Mouse (Mus musculus): ENCODE results near the gene Tesk1.

The Tesk1 gene

DNA sequence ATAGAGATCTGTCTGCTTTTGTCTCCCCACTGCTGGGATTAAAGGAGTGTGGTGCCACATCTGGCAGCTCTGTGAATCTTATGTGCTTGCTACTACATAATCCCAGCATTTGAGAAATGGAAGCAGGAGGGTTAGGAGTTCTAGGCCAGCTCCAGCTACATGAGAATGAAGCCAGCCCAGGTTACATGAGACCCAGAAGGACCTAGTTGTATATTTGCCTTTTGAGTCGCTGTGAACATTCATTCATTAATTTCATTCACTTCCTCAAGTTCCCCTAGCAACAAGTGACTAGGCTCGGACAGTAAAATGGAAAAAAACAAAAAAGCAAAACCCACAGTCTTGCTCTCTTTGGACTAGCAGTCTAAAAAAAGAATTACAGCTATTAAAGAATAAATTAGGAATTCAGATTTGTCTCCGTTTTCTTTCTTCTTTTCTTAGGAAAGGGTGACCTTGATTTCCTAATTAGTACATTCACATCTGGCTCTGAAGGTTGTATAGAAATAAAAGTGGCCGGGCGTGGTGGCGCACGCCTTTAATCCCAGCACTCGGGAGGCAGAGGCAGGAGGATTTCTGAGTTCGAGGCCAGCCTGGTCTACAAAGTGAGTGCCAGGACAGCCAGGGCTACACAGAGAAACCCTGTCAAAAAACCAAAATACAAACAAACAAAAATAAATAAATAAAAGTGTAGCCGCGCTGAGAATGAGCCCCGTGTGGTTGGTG lies 50.5 kb downstream of the Tesk1 start:
- CTCF ChIA-PET: interaction anchor here (0.7 to 1.3 kb wide), 3 partner anchors 10 to 102 kb away, joined by 3 to 5 read pairs (median 3); no protein-coding TSS in a partner anchor

DNA sequence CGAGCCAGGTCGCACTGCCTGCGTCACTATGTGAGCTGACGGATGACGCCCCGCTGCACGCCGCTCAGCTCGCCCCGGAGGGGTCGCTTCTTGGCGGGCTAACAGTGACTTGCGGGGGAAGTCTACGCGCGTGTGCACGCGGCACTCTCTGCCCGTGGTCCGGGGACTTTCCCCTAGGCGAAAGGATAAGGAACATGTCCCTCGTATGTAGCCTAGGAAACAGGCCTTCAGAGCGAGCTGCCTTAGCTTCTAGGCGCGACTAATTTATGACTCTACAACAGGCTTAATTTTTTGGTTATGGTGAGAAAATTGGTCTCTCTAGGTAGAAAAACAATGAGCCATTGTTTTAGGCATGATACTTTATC lies 51.1 kb downstream of the Tesk1 start, which contains the start of gene Ccdc107:
Gene Ccdc107 (plus strand): TSS at position 80 of the 365 bp plus-strand sequence.
- CTCF ChIA-PET: interaction anchor here (0.7 to 1.3 kb wide), 4 partner anchors 10 to 101 kb away, joined by 3 to 19 read pairs (median 4); no protein-coding TSS in a partner anchor

DNA sequence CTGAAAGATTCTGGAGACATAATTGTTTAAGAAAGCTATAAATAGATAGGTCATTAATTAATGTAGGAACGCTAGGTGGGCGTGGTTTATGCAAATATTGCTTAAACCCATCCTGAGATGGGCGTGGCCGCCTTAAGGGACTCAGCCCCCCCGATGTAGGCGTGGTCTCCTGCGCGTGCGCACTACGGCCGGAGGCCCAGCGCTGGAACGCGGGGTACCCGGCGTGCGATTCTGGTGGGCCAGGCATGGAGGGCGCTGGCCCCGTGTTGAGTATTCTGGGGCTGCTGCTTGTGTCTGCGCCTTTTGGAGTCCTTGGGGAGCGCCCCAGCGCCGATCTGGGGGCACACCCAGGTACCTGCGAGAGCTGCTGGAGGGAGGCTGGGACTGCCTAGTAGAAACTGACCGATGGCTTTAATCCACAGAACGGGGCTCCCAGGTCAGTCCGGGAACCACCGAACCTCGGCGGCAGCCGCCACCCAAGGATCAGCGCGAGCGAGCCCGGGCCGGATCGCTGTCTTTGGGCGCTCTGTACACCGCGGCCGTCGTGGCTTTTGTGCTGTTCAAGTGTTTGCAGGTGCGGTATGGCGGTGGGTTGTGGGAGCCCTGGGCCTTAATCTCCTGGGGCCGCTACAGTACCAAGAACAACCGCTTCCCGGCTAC lies 51.6 kb downstream of the Tesk1 start:
- CTCF ChIA-PET: interaction anchor here (0.7 to 1.3 kb wide), 3 partner anchors 11 to 14 kb away, joined by 3 to 19 read pairs (median 5); no protein-coding TSS in a partner anchor

DNA sequence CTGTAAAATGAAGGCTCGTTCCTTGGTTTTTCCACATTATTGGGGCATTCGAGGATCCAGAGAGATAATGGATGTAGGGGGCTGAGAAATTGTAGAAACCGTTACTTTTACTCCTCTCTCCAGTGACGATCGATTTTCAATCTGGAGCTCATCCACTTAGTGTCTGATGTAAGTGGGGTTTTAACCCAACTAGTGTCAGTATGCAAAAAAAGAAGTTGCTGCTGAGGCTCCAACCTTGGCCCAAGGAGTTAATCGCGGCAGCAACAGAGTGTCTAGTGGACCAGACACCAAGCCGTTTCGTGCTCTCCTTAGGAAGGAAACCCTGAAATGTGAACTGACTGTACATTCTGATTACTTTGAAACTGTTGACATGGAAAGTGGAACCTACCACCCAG lies 52.1 kb downstream of the Tesk1 start:
- CTCF ChIA-PET: no interaction called here

DNA sequence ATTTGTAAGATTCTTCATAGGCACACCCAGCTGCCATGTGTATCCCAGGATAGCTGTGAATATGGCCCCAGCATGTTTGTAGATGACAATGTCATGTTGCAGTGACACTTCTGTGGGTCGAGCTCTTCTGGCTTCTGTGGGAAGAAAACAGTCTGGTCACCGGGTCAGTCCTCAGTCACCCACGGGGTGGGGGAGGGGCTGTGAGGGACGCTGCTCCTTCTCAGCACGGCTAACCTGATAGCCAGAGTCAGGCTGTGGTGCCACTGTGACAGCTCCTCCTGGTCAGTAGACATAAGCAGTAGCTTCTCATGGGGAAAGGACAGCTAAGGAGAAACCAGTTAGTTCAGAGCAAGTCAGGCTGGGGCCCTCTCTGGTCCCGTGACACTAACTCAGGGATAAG lies 54.8 kb downstream of the Tesk1 start:
- CTCF ChIA-PET: no interaction called here

DNA sequence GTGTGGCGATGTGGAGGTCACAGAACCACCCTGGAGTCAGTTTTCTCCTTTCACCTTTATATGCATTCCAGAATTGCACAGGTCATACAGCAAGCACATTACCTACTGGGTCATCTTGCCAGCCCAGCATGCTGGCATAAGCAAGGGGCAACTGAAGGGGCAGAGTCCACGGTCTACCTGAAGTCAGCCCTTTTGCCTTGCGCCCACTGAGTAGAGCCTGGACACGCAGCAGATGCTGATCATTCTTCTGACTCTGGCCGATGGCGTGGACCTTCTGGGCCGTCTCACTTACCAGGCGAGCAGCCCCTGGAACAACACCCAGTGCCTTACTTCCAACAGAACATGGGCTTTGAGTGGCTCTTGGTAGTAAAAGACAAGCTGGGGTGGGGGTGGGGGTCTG lies 55.7 kb downstream of the Tesk1 start:
- CTCF ChIA-PET: no interaction called here

Measured in spleen, embryonic (tissue).